Mouse (Mus musculus) bone marrow macrophage, adult 2 months (primary cell): ENCODE measurements around the gene Psmc6. TPM values are rescaled to one million over a fixed set of nuclear protein-coding genes. Genes with fewer than 3 reads are reported as not detected.

Experiments used
- H3K27ac ChIP-seq: 2 replicates; pipeline ENCODE4 v1.5.1; 2012; ENCODE audit warnings: low read depth, low read length; ENCODE audit not compliant: insufficient read depth
- H3K4me1 ChIP-seq: 2 replicates; pipeline ENCODE4 v1.6.1; 2012; ENCODE audit warnings: low read length; ENCODE audit not compliant: control insufficient read depth, insufficient read depth
- H3K4me3 ChIP-seq: 2 replicates; pipeline ENCODE4 v1.5.1; 2012; ENCODE audit warnings: mild to moderate bottlenecking, low read length, moderate library complexity; ENCODE audit not compliant: insufficient read depth
- CTCF ChIP-seq: IDR thresholded peaks from 2 replicates; pipeline ENCODE4 v1.5.1; 2012; ENCODE audit warnings: low read depth, mild to moderate bottlenecking, low read length, moderate library complexity
- POLR2A ChIP-seq: IDR thresholded peaks from 2 replicates; pipeline ENCODE4 v1.6.1; 2012; ENCODE audit warnings: mild to moderate bottlenecking, low read depth, low read length, borderline replicate concordance
- polyA plus RNA-seq: library from polyadenylated mRNA; stranded (reverse); fragments of >200 nt; gene quantifications from 2 replicates; pipeline ENCODE4 v1.2.4, GENCODE M21; 2012; ENCODE audit not compliant: missing spikeins, insufficient read depth, insufficient read length

Psmc6 gene
- polyA plus RNA-seq, 1 experiment, result 206 TPM

- Histone ChIP-seq H3K4me1 (peaks cover 28% of the 10 kb centered on the region), H3K4me3 (peak overlapping the region; percentile 47; the same call in 1 of the 2 replicates), H3K27ac (peak overlapping the region; percentile 16)
- TF ChIP-seq POLR2A (no peak), CTCF (no peak)
Measured at GRCm38 (mm10) chr14:45329018-45329588, 485 bp upstream of the Psmc6 start.

- peak within 1 kb of the TSS; percentile 95 for H3K4me3 ChIP-seq
- H3K27ac ChIP-seq, result no peak within 1 kb of the TSS; the same call in 1 of the 2 replicates
- no peaks in the 10 kb centered on the region; the same call in 1 of the 2 replicates for H3K4me1 ChIP-seq
- TF ChIP-seq POLR2A (no peak), CTCF (no peak)
Measured at GRCm38 (mm10) chr14:45350931-45351859, 21.6 kb downstream of the Psmc6 start, which contains the start of gene Styx. TSS of gene Styx (plus strand) at chr14:45351093.

- TF ChIP-seq POLR2A, result no peak
- TF ChIP-seq CTCF, result no peak
- Histone ChIP-seq H3K27ac (no peak overlapping the region), H3K4me3 (no peak overlapping the region), H3K4me1 (no peaks in the 10 kb centered on the region)
Measured at GRCm38 (mm10) chr14:45364211-45365195, 34.9 kb downstream of the Psmc6 start.

GRCm38 (mm10) chr14:45365196-45365587 is 35.6 kb downstream of the Psmc6 start:
- Histone ChIP-seq H3K4me3 (no peak overlapping the region), H3K27ac (no peak overlapping the region), H3K4me1 (no peaks in the 10 kb centered on the region)
- TF ChIP-seq POLR2A, result no peak
- TF ChIP-seq CTCF, result no peak

- H3K4me1 ChIP-seq, result no peaks in the 10 kb centered on the region
- no peak overlapping the region for H3K4me3 ChIP-seq
Measured at GRCm38 (mm10) chr14:45378771-45379170, 49.2 kb downstream of the Psmc6 start.

GRCm38 (mm10) chr14:45380756-45381155 is 51.2 kb downstream of the Psmc6 start:
- TF ChIP-seq CTCF (no peak), POLR2A (no peak)
- no peak overlapping the region for H3K27ac ChIP-seq

More at GRCm38 (mm10) chr14:45378771-45379170, 49.2 kb downstream of the Psmc6 start:
- TF ChIP-seq POLR2A (no peak), CTCF (no peak)
- no peak overlapping the region for H3K27ac ChIP-seq

GRCm38 (mm10) chr14:45382912-45383311 is 53.3 kb downstream of the Psmc6 start:
- no peak overlapping the region for H3K4me3 ChIP-seq
- TF ChIP-seq CTCF, result peak; percentile 29; the same call in 1 of the 2 replicates
- no peak for TF ChIP-seq POLR2A
- no peak overlapping the region for H3K27ac ChIP-seq
- peaks cover 7% of the 10 kb centered on the region; the same call in 1 of the 2 replicates for H3K4me1 ChIP-seq

More at GRCm38 (mm10) chr14:45380756-45381155, 51.2 kb downstream of the Psmc6 start:
- no peak overlapping the region for H3K4me3 ChIP-seq
- H3K4me1 ChIP-seq, result no peaks in the 10 kb centered on the region

- TF ChIP-seq POLR2A, result no peak
- no peak for TF ChIP-seq CTCF
Measured at GRCm38 (mm10) chr14:45385596-45385995, 56.0 kb downstream of the Psmc6 start.

GRCm38 (mm10) chr14:45387480-45387879 is 57.9 kb downstream of the Psmc6 start:
- no peak for TF ChIP-seq POLR2A
- no peak for TF ChIP-seq CTCF
- H3K4me1 ChIP-seq, result peaks cover 10% of the 10 kb centered on the region
- H3K27ac ChIP-seq, result no peak overlapping the region
- peak overlapping the region; percentile 95 for H3K4me3 ChIP-seq

More at GRCm38 (mm10) chr14:45385596-45385995, 56.0 kb downstream of the Psmc6 start:
- Histone ChIP-seq H3K4me1 (peaks cover 10% of the 10 kb centered on the region), H3K4me3 (no peak overlapping the region), H3K27ac (no peak overlapping the region)
